Mouse (Mus musculus) layer of hippocampus, adult 8-10 months (tissue): ENCODE results near the gene Sostdc1. TPM values are rescaled to one million over a fixed set of nuclear protein-coding genes. Genes with fewer than 3 reads are reported as not detected.
A peak's percentile ranks its signal among the peaks of the same experiment; 100 is the strongest.

Source experiments
- DNase-seq, 2 experiments: peaks; one replicate each; pipeline ENCODE4 v3.0.0; 2022; ENCODE audit warnings: low spot score in 2 of 2
- total RNA-seq, 4 experiments: library from RNA; stranded (reverse); gene quantifications; 2 replicates each; pipeline ENCODE4 v1.2.4; 2022

Sostdc1 gene
- 1 to 10 TPM; 1.4 to 5.2 (median 3.7) TPM for total RNA-seq

DNA sequence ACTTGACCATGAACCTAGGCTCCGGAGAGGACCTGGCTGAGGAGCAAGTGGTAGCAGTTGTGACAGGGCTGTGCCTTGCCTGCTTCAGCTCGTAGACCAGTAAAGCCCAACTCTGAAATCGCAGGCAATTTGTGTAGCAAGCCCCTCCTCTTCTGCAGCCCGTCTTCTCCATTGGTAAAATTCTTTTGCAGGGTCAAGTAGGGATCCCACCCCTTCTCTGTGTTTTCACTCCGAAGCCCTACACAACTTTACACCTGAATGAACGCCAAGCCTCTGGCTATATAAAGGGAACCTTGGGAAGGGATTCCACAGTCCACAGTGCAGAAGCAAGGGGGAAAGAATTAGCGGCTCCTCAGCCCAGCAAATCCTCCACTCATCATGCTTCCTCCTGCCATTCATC, at the start of gene Sostdc1:
Sostdc1 (plus strand) TSS at position 224 of the 400 bp plus-strand sequence.
- DNase-seq: no peak

DNA sequence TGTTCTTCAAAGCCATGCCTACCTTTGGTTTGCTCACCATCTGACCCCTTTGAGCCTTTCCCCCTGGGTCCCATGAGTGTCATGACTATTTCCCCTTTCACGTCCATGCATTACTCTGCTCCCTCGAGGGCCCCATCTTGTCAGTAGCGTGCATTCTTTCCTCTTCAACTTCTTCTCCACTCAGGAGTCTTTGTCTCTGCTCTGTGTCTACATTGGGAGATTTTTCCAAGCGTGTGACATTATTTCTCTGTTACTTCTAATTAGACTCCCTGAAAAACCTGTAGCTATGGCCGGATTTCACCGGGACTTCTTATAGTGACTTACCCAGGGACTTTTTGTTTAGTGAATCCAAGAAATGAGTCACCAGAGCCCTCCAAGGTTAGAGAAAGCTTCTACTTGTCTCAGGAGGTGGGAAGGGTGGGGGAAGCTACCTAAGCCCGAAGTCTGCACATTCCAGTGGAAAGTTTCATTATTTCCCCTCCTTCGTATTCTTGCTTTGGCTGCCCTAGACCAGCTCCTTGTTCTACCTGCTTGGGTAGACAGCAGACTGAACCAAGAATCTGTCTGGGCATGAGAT, 46.2 kb upstream of the Sostdc1 start:
- no peak for DNase-seq

- DNase-seq: peak in 1 of 2 experiments; percentile 12
Observed at GRCm38 (mm10) chr12:36274823-36275222, 39.1 kb upstream of the Sostdc1 start.

GRCm38 (mm10) chr12:36289634-36290033, 24.3 kb upstream of the Sostdc1 start:
- DNase-seq: no peak

DNA sequence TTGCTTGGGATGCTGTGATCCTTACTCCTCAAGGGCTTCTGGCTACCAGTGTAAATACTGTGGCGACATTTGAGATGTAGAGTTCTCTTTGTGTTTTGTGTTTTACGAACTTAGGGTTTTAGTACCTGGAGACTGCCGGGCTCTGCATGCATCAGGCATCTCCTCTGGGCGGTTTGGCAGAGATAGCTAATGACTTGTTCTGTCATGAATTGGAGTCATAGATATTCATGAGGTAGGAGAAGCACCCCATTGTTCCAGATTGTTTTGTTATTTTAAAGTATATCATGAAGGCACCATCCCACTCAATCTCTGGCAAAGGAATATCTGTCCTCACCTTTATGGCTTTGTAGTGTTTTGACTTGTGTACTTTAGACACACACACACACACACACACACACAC, 23.5 kb upstream of the Sostdc1 start:
- DNase-seq: no peak

- no peak for DNase-seq
Observed at GRCm38 (mm10) chr12:36291346-36291745, 22.6 kb upstream of the Sostdc1 start.

- peak in 1 of 2 experiments; percentile 57 for DNase-seq
Observed at GRCm38 (mm10) chr12:36302326-36302725, 11.6 kb upstream of the Sostdc1 start.

GRCm38 (mm10) chr12:36302905-36303642, 10.9 kb upstream of the Sostdc1 start:
- DNase-seq: no peak

- no peak for DNase-seq
Observed at GRCm38 (mm10) chr12:36308737-36309420, 5.1 kb upstream of the Sostdc1 start.

DNA sequence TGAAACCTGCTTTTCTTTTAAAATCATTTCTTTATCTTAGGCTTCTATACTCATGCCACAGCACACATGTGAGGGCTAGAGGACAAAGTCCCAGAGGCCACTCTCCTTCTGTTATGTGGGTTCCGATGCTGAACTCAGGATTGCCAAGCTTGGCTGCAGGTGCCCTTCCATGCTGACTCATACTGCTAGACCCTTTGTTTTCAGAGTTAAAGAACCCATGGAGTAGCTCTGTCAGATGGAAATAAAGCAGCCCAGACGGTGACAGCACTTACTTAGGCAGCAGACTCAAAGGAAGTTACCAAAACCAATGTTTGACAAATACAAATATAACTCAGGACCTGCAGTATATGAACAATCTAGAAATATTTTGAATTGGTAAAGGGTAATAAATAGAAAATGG, 924 bp upstream of the Sostdc1 start:
- no peak for DNase-seq

DNA sequence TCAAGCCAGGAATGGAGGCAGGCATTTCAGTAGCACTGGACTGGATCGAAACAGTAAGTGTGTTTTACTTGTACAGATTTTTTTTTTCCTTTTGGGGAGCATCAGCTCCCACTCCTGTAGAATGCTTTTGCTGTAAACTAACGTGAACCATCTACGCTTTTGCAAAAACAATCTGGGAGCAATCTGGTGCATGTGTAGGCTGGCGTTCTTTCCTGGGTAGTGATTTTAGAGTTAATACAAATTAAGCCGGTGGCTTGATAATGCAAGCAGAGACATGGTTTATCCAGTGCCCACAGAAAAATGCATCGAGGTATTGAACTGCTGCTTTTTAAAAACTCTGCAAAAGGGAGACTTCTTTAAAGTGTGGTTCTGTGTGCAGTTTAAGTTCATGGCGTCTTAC, 507 bp downstream of the Sostdc1 start:
- no peak for DNase-seq

GRCm38 (mm10) chr12:36315527-36315926, 1.6 kb downstream of the Sostdc1 start:
- DNase-seq: no peak

DNA sequence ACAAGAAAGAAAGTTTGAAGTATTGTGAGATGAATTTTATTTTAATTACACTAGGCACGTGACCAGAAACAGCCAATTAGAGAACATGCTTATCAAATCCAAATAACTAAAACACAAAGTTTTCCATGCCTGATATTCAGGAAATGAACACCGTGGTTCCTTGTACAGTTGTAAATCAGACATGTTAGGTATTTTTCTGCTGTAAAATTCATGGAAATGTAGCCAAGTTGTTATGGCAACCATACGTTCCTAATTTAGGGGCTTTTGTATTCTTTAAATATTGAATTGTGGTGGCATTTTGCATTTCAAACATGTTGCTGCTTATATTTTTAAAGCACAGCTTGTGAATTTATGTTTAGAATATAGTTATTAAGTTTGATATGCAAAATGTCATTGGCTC, 2.1 kb downstream of the Sostdc1 start:
- no peak for DNase-seq

DNA sequence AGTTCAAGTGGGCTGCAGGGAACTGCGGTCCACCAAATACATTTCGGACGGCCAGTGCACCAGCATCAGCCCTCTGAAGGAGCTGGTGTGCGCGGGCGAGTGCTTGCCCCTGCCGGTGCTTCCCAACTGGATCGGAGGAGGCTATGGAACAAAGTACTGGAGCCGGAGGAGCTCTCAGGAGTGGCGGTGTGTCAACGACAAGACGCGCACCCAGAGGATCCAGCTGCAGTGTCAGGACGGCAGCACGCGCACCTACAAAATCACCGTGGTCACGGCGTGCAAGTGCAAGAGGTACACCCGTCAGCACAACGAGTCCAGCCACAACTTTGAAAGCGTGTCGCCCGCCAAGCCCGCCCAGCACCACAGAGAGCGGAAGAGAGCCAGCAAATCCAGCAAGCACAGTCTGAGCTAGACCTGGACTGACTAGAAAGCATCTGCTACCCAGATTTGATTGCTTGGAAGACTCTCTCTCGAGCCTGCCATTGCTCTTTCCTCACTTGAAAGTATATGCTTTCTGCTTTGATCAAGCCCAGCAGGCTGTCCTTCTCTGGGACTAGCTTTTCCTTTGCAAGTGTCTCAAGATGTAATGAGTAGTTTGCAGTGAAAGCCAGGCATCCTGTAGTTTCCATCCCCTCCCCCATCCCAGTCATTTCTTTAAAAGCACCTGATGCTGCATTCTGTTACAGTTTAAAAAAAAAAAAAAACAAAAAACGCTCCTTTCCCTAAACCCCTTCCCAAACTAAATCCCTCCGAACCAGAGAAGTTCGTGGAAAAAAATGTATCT, 3.3 kb downstream of the Sostdc1 start:
- peak in 1 of 2 experiments; percentile 34 for DNase-seq

DNA sequence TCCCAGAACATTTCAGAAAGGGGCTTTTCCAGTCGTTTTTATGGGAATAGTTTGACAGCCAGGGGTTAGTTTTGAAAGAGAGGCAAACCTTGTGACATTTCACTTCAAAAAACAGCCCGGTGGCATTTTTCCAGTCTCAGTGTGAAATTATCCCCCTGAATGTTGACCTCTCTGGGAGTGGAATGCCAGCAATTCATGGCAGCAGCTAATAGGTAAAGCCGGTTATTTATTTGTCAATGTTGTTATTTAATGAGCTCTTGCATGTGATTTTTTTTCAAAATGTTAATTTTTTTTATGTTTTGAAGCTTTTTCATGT, 3.8 kb downstream of the Sostdc1 start:
- DNase-seq: no peak

DNA sequence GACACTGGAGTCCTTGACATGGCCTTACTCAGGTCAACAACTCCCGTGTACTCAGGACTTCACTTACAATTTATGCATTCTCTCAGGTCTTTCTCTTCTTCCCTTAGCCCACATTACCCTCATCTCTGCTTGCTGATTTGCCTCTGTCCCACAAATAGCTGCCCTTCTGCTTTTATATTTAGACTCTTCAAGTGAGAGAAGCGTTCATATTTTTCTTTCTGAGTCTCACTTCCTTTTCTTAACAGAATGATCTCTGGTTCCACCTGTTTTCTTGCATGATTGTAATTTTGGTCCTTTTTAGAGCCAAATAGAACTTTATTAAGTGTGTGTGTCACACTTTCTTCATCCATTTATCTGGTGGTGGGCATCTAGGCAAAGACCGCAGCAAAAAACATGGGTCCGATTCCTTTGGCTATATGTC, 12.2 kb downstream of the Sostdc1 start:
- no peak for DNase-seq

DNA sequence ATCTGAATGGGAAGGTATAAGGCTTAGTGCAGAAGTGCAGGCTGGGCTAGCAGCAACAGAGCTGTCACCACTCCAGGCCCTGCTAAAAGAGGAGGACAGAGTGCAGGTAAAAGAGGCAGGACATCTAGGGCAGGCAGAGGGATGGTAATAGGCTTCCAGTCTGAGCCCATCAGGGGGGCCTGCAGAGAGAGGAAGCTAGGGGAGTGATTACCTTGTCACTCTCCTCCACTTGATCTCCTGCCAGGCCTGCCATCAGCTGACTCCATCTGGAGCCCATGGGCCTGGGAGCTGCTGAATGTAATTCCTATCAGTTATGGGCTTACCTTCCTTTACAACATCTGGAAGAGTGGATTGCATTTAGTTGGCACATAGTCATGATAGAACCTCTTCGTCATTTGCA, 18.7 kb downstream of the Sostdc1 start:
- DNase-seq: no peak

DNA sequence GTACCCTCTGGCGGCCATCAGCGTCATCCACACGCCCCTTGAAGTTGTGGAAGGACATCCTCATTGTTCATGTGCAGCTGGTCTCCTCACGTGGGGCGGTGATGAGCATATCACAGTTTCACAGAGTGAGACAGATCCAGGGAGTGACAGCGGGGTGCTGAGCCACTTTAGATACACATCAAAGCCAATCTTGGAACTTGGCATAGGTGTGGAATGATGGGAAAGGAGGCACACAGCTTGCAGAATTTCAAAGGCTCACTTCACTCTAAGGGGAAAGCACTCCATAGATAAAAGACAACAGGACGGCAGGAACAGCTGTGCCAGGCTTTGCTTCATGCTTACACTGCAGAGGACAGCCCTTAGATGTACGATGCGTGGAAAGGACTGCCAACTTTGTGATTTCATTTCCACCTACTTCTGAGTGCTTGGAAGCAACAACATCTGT, 19.9 kb downstream of the Sostdc1 start:
- DNase-seq: peak in 1 of 2 experiments; percentile 4

DNA sequence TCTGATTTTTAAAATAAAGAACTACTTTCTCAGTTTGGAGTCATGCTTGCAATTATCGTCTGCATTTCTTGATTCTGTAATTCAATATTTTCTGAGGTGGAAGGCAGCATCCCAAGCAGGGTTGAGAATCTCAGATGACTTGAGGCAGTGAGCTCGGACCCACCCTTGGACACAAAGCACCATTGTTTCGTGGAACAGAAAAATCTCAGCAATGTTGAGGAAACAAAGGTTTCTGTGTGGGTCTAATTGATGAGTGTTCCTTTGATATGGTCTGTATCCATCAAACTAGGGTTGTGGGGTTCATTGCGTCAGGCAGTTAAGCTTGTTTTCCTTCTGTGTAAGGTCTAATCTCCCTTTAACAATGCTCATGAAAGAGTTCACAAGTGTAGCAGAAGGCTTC, 30.2 kb downstream of the Sostdc1 start:
- DNase-seq: no peak

GRCm38 (mm10) chr12:36360064-36360463, 46.1 kb downstream of the Sostdc1 start:
- DNase-seq: no peak

DNA sequence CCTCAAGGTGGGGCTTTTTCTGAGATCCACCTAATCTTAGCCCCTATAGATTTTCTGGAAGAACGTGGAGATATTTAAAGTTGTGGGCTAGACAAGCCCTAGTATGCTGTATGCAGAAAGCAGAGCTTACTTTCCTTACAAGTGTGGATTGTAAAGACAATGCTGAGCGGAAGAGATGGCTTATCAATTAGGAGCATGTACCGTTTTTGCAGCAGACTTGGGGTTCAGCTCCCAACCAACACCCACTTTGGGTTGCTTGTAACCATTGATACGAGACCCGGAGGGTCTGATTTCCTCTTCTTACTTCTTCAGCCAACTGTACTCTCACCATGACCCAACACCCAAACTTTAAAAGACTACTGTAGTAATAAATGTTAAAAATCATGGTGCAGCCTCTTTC, 46.8 kb downstream of the Sostdc1 start:
- DNase-seq: no peak

GRCm38 (mm10) chr12:36364013-36364412, 50.1 kb downstream of the Sostdc1 start:
- DNase-seq: no peak
